Mouse (Mus musculus): Measurements from ENCODE around the gene Daam2. TPM values are rescaled to one million over a fixed set of nuclear protein-coding genes. Genes with fewer than 3 reads are reported as not detected.
A peak's percentile ranks its signal among the peaks of the same experiment; 100 is the strongest.
"Not testable (repeated sequence)": the region's sequence is repeated elsewhere in the genome, so short reads cannot be mapped to it uniquely, and the experiment has no call there.

The Daam2 gene
- polyA plus RNA-seq, 1 experiment from 2014 or later: 15.8 TPM

DNA sequence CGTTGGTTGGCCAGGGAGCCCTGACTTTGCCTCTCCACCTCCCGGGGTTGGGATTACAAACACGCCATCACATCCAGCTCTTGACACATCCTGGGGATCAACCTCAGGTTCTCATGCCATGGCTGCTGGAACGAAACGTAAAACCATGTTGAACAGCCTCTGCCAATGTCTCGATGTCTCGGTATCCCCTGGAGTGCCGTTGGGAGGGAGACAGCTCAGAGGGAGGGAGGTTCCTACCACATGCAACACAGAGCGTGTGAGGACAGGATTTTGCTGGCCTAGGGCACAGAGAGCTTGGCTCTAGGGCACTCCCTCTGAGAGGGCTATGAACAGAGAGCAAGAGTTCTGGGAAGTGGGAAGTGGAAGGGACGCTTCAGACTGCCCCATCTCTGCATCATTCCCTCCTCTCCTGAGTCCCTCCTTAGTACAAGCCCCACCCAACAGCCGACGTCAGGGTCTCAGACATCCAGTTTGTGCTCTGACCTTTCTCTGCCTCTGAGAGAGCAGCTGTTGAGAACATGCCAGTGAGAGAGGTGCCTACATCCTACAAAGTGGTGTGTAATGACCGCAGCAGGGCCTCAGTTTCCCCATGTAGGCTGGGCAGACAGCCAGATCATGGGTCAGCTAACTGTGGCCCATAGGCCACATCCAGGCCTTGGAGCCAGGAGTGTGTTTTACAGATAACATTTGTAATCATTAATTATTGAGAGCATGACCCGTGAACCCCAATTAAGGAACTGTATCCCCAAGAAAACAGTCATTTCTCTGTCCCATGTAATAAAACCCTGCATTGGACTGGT, 123.6 kb downstream of the Daam2 start:
- Histone ChIP-seq H3K4me1 (peaks cover 5% of the 10 kb centered on the region; the same call in 1 of the 2 replicates), H3K27ac (no peak overlapping the region), H3K9me3 (no peaks in the 10 kb centered on the region), H3K9ac (no peak overlapping the region), H3K27me3 (no peaks in the 10 kb centered on the region), H3K4me3 (no peak overlapping the region), H3K36me3 (peaks cover 17% of the 10 kb centered on the region), H3K4me2 (no peak overlapping the region)
- 62% methylated on average over 14 of the region's 14 CpGs for WGBS
- peak; percentile 42; the same call in 1 of the 2 replicates for ATAC-seq (ENCODE audit: borderline replicate concordance, extremely low read depth, low FRiP score, low TSS enrichment)

DNA sequence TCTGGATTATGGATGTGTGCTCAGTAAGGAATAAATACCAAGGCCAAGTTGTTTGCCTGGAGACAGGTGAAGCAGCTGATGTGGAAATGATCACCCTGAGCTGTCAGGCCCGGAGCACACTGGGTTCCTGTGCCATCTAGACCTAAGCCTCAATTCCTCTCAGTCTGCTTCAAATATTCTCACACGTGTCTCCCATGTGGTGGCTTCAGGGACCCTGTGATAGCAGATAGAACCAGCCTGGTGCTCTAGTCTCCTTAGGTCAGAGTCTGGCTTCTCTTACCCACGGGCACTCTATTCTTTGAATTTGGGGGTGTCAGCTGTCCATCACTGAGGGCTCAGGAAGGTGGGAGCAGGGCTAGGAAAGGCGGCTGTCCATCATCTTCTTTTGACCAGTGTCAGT, 124.4 kb downstream of the Daam2 start:
- Histone ChIP-seq H3K4me2 (no peak overlapping the region), H3K27me3 (no peaks in the 10 kb centered on the region), H3K36me3 (peaks cover 25% of the 10 kb centered on the region), H3K9ac (no peak overlapping the region), H3K27ac (no peak overlapping the region), H3K9me3 (no peaks in the 10 kb centered on the region), H3K4me3 (no peak overlapping the region), H3K4me1 (peaks cover 5% of the 10 kb centered on the region; the same call in 1 of the 2 replicates)
- no peak for ATAC-seq (ENCODE audit: borderline replicate concordance, extremely low read depth, low FRiP score, low TSS enrichment)
- 77% methylated on average over 4 of the region's 4 CpGs for WGBS

DNA sequence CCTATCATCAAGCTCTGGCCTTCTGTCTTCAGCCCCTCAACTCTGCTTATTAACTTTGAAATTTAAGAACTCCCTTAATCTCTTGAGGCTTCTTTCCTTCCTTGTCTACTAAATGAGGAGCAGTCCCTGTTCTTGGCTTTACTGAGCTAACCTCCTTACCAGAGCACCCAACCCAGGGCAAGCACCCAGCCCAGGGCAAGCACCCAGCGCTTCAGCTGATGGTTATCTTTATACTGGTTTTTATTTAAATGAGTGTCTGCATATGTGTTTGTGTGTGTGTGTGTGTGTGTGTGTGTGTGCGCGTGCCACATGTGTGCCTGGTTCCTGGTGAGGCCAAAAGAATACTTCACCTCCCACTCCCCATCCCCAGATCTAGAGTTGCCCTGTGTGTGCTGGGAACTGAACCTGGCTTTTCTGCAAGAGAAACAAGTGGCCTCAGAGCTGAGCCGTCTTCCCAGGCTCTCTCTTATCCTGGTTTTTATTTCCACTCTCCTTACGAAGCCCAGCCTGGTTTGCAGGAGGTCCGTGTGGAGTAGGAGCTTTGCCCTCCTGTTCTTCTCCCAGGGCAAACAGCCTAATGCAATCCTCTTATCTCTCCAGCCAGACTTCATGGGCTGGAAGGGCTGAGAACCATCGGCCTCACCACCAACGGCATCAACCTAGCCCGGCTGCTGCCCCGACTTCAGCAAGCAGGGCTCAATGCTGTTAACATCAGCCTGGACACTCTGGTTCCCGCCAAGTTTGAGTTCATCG, 125.1 kb downstream of the Daam2 start:
- Histone ChIP-seq H3K4me2 (no peak overlapping the region), H3K9me3 (no peaks in the 10 kb centered on the region), H3K9ac (no peak overlapping the region), H3K27me3 (no peaks in the 10 kb centered on the region), H3K4me3 (no peak overlapping the region), H3K27ac (no peak overlapping the region), H3K36me3 (peaks cover 31% of the 10 kb centered on the region), H3K4me1 (peaks cover 5% of the 10 kb centered on the region; the same call in 1 of the 2 replicates)
- WGBS: 64% methylated on average over 12 of the region's 12 CpGs
- peak; percentile 52 for ATAC-seq (ENCODE audit: borderline replicate concordance, extremely low read depth, low FRiP score, low TSS enrichment)

DNA sequence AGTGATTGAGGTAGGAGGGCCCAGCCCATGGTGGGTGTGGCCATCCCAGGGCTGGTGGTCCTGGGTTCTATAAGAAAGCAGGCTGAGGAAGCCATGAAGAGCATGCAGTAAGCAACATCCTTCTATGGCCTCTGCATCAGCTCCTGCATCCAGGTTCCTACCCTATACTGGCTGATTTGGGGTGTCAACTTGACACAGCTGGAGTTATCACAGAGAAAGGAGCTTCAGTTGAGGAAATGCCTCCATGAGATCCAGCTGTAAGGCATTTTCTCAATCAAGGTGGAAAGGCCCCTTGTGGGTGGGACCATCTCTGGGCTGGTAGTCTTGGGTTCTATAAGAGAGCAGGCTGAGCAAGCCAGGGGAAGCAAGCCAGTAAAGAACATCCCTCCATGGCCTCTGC, 126.8 kb downstream of the Daam2 start:
- peaks cover 34% of the 10 kb centered on the region for H3K36me3 ChIP-seq
- H3K27ac ChIP-seq; H3K9ac ChIP-seq; ATAC-seq (ENCODE audit: borderline replicate concordance, extremely low read depth, low FRiP score, low TSS enrichment); H3K27me3 ChIP-seq; H3K4me3 ChIP-seq; H3K9me3 ChIP-seq; H3K4me2 ChIP-seq: not testable (repeated sequence)
- peaks cover 13% of the 10 kb centered on the region for H3K4me1 ChIP-seq

DNA sequence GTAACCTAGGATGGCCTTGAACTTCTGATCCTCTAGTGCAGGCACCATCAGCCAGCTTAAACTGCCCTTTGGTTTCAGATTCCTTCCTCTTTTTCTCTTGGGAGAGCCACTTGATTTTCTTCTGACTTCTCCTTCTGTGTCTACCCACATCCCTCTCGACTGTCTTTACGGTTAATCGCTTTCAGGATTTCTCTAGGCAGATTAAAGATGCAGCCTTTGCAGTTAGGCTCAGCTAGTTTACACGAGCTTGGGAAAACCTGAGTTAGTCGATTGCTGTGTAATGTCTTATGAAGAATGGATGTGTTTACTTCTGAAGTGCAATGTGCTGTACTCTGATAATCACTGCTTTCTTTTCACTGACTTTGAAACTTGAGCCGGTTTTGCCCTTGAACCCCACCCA, 127.5 kb downstream of the Daam2 start:
- Histone ChIP-seq H3K4me1 (peaks cover 19% of the 10 kb centered on the region), H3K4me3 (no peak overlapping the region), H3K9me3 (no peaks in the 10 kb centered on the region), H3K27ac (no peak overlapping the region), H3K36me3 (peaks cover 34% of the 10 kb centered on the region), H3K27me3 (no peaks in the 10 kb centered on the region), H3K9ac (no peak overlapping the region), H3K4me2 (no peak overlapping the region)
- ATAC-seq (ENCODE audit: borderline replicate concordance, extremely low read depth, low FRiP score, low TSS enrichment): no peak
- 77% methylated on average over 6 of the region's 6 CpGs for WGBS

DNA sequence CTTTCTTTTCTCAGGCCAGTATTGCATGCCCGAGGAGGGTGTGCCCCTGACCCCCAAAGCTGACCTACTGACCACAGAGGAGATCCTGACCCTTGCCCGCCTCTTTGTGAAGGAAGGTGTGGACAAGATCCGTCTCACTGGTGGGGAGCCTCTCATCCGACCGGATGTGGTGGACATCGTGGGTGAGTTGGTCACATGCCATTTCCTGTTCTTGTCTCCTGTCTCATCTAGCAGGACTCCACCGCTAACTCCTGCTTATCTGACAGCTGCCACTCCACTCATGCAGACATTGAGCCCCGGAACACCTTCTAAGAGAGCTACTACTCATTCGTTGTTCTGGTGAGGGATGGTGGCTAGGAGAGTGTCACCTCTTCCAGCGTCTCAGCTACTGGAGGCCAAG, 129.1 kb downstream of the Daam2 start:
- H3K27ac ChIP-seq: no peak overlapping the region
- no peak for ATAC-seq (ENCODE audit: borderline replicate concordance, extremely low read depth, low FRiP score, low TSS enrichment)
- H3K36me3 ChIP-seq: peaks cover 34% of the 10 kb centered on the region
- no peak overlapping the region for H3K9ac ChIP-seq
- H3K27me3 ChIP-seq: no peaks in the 10 kb centered on the region
- WGBS: 84% methylated on average over 10 of the region's 10 CpGs
- H3K4me3 ChIP-seq: no peak overlapping the region
- no peak overlapping the region for H3K4me2 ChIP-seq
- no peaks in the 10 kb centered on the region for H3K9me3 ChIP-seq
- H3K4me1 ChIP-seq: peaks cover 25% of the 10 kb centered on the region

DNA sequence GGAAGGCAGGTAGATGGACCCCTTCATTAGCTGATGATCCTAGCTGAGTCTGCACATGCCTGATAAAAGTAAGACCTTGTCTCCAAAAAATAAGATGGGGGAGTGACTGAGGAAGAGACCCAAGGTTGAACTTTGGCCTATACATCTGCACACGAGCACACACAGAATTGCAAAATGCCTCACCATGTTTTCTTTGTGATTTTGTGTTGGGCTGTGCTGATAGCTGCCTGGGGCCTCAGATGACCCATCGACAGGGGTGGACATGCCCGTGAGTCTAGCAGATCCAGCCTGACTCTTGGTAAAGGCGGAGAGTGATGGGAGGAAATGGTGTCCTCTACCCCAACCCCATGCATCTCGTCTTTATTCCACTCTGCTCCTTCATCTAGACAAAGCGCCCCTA, 129.9 kb downstream of the Daam2 start:
- peaks cover 34% of the 10 kb centered on the region for H3K4me1 ChIP-seq
- no peak overlapping the region for H3K27ac ChIP-seq
- WGBS: 65% methylated on average over 6 of the region's 6 CpGs
- no peak overlapping the region for H3K4me3 ChIP-seq
- no peak overlapping the region for H3K4me2 ChIP-seq
- no peaks in the 10 kb centered on the region for H3K27me3 ChIP-seq
- H3K9me3 ChIP-seq: no peaks in the 10 kb centered on the region
- ATAC-seq (ENCODE audit: borderline replicate concordance, extremely low read depth, low FRiP score, low TSS enrichment): no peak
- H3K36me3 ChIP-seq: peaks cover 28% of the 10 kb centered on the region
- H3K9ac ChIP-seq: no peak overlapping the region

DNA sequence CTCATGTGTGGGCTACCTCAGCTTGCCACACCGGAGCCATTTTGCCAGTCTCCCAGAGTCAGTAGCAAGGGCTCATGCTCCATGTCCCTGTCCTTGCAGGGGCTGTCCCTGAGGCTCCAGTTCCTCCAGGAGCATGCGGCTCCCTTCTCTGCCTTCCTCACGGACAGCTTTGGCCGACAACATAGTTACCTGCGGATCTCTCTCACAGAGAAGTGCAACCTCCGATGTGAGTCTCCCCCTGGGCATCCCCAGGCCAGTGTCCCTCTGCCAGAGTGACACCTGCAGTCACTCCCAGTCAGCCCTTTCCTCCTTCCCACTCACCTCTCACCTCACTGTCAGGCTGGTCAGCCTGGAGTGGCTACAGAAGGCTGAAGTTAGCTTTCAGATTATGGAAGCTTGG, 131.1 kb downstream of the Daam2 start:
- Histone ChIP-seq H3K36me3 (peaks cover 27% of the 10 kb centered on the region), H3K9ac (no peak overlapping the region), H3K4me3 (no peak overlapping the region), H3K4me1 (peaks cover 39% of the 10 kb centered on the region), H3K4me2 (no peak overlapping the region), H3K27me3 (no peaks in the 10 kb centered on the region), H3K9me3 (no peaks in the 10 kb centered on the region), H3K27ac (no peak overlapping the region)
- ATAC-seq (ENCODE audit: borderline replicate concordance, extremely low read depth, low FRiP score, low TSS enrichment): no peak
- 87% methylated on average over 6 of the region's 6 CpGs for WGBS

DNA sequence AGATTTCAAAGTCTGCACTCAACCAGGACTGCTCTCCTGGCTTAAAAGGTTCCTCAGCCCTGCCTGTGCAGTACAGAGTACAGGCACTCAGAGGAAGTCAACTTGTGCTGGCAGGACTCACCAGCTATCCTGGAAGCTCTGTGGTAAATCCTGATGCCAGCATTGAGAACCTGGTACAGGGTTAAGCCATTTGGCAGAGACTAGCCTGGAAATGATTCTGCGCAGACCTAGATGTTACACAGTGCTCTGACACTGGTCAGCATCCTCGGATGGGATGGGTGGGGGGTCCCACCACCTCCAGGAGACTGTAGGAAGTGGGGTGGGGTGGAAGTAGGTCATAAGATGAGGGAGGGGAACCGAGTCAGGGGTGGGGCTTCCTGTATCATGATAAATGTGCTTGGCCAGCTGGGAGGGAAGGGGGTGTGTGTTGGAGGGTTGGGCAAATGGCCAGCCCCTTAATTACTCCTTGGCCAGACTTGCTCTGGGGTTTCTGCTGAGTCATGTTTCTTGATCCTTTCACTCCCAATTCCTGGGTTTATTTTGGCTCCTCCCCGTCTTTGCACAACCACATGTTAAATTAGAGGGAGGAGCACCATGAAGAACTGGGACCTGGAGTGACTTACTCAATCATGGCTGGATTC, 132.0 kb downstream of the Daam2 start:
- 42% methylated on average over 4 of the region's 4 CpGs for WGBS
- Histone ChIP-seq H3K4me3 (no peak overlapping the region), H3K27me3 (no peaks in the 10 kb centered on the region), H3K4me1 (peaks cover 39% of the 10 kb centered on the region), H3K4me2 (no peak overlapping the region), H3K36me3 (peaks cover 26% of the 10 kb centered on the region), H3K9me3 (no peaks in the 10 kb centered on the region), H3K27ac (peak overlapping the region; percentile 27; the same call in 1 of the 2 replicates), H3K9ac (no peak overlapping the region)
- 0 out of 2 replicates have a peak, but pooled peaks have one; percentile 2 for ATAC-seq (ENCODE audit: borderline replicate concordance, extremely low read depth, low FRiP score, low TSS enrichment)

DNA sequence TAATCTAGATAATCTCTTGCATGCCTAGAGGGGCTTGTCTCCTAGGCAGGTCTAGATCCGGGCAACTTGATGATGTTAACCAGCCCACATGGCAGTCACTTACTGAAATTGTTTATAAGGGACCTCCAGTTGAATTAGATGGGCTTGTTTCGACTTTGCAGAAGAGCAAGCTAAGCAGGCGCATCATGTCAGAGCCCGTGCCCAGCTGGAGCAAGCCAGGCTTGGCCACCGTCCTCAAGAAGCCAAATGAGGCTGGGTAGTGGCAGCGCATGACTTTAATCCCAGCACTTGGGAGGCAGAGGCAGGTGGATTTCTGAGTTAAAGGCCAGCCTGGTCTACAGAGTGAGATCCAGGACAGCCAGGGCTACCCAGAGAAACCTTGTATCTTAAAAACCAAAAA, 133.0 kb downstream of the Daam2 start:
- 84% methylated on average over 6 of the region's 6 CpGs for WGBS

DNA sequence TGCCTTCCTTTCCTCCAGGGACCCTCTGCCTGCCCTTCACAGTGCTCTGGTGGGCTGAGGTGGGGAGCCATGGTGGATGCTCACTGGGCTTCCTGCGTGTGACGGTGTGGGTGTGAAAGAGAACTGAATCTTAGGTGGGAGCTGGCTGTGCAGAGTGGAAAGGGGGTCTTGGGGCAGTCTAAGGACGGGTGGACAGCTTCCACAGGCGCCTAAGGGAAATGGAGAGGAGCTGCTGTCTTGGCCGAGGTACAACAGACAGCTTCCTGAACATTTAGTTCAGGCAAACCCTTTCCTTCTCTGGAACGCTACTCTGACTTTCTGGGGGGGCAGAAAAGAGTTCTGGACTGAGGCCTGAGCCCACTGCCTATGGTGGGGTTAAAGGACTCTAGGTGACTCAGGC, 134.0 kb downstream of the Daam2 start:
- no peaks in the 10 kb centered on the region for H3K27me3 ChIP-seq
- H3K4me1 ChIP-seq: peaks cover 39% of the 10 kb centered on the region
- H3K9me3 ChIP-seq: no peaks in the 10 kb centered on the region
- peak overlapping the region; percentile 22; the same call in 1 of the 2 replicates for H3K9ac ChIP-seq
- H3K36me3 ChIP-seq: peaks cover 14% of the 10 kb centered on the region
- WGBS: 48% methylated on average over 6 of the region's 6 CpGs
- ATAC-seq (ENCODE audit: borderline replicate concordance, extremely low read depth, low FRiP score, low TSS enrichment): no peak
- peak overlapping the region; percentile 83; the same call in 1 of the 2 replicates for H3K4me3 ChIP-seq
- peak overlapping the region; percentile 82 for H3K4me2 ChIP-seq
- no peak overlapping the region for H3K27ac ChIP-seq

More for the DNA sequence above, 133.0 kb downstream of the Daam2 start:
- no peak overlapping the region for H3K4me3 ChIP-seq
- H3K9ac ChIP-seq: no peak overlapping the region
- H3K9me3 ChIP-seq: no peaks in the 10 kb centered on the region
- peaks cover 39% of the 10 kb centered on the region for H3K4me1 ChIP-seq
- H3K27ac ChIP-seq: no peak overlapping the region
- no peak for ATAC-seq (ENCODE audit: borderline replicate concordance, extremely low read depth, low FRiP score, low TSS enrichment)
- H3K36me3 ChIP-seq: peaks cover 24% of the 10 kb centered on the region
- H3K27me3 ChIP-seq: no peaks in the 10 kb centered on the region
- H3K4me2 ChIP-seq: no peak overlapping the region

Data from lung, embryonic 15.5 days (tissue).